Mouse (Mus musculus): ENCODE data around the gene Tmbim6.

DNA sequence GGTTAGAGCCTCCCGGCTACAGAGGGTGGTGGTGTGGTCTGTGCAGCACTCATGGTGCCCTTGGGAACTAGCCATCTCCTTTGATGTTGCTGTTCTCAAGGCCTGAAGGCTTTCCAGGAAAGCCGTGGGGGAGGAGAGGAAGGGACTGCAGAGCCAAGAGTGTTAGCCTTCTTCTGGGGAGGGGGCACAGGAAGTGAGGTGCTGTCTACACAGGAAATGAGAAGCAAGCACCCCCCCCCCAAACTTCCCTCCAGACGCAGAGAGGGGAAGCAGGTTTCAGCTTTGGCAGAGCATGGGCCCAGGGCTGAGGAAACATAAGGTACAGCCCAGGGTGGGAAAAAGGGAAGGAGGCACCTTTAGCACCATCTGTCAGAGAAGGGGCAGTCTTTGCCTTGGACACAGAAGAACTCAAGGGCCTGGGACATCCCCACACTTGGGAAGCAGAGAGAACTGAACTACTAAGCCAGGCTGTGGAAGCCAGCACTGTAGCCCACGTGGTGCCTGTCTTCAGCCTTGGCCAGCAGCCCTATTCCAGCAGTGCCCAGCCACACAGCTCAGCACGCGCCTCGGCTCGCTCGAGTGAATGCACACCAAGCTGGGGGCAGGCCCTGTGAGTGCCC is 56.6 kb downstream of the Tmbim6 start:
- no peak for TF ChIP-seq CTCF (IDR thresholded peaks at IDR 0.05)
- no peak for TF ChIP-seq POLR2A (IDR thresholded peaks at IDR 0.05; ENCODE audit: insufficient read depth, low read depth, low read length)
